Comparison of ENCODE assay signal across 8 mouse cellular contexts in genomic region chr13:32312663-32313062, GRCm38 (mm10). TPM values are rescaled to one million over a fixed set of nuclear protein-coding genes. Genes with fewer than 3 reads are reported as not detected.
DNase-seq lines count a peak whose midpoint lies in the region; ATAC-seq lines count a peak whose summit lies in the region.

No protein-coding gene starts in this region.

- H3K27ac ChIP-seq in midbrain, embryonic 10.5 days (replicated peaks), result no peak overlapping the region
- no peak overlapping the region for H3K27ac ChIP-seq in midbrain, embryonic 11.5 days (ENCODE audit: low read depth, low read length)
- H3K27ac ChIP-seq in hindbrain, embryonic 14.5 days, result no peak overlapping the region

- no peaks in the 10 kb centered on the region for H3K36me3 ChIP-seq in midbrain, embryonic 10.5 days
- no peaks in the 10 kb centered on the region for H3K36me3 ChIP-seq in midbrain, embryonic 11.5 days (ENCODE audit: control insufficient read depth, insufficient read depth, low read length)
- H3K36me3 ChIP-seq in hindbrain, embryonic 14.5 days (replicated peaks; ENCODE audit: control insufficient read depth, insufficient read depth), result no peaks in the 10 kb centered on the region

- no peaks in the 10 kb centered on the region for H3K4me1 ChIP-seq in midbrain, embryonic 10.5 days
- no peaks in the 10 kb centered on the region for H3K4me1 ChIP-seq in midbrain, embryonic 11.5 days (ENCODE audit: control insufficient read depth, insufficient read depth, low read length)
- no peaks in the 10 kb centered on the region for H3K4me1 ChIP-seq in hindbrain, embryonic 14.5 days (replicated peaks; ENCODE audit: control insufficient read depth, insufficient read depth, low read length)

- H3K9me3 ChIP-seq in midbrain, embryonic 10.5 days (replicated peaks), result no peaks in the 10 kb centered on the region
- H3K9me3 ChIP-seq in midbrain, embryonic 11.5 days (ENCODE audit: control insufficient read depth, low read length), result no peaks in the 10 kb centered on the region
- no peaks in the 10 kb centered on the region for H3K9me3 ChIP-seq in hindbrain, embryonic 14.5 days (ENCODE audit: control insufficient read depth, low read length)

- H3K9ac ChIP-seq in midbrain, embryonic 11.5 days (ENCODE audit: low read length), result no peak overlapping the region
- no peak overlapping the region for H3K9ac ChIP-seq in hindbrain, embryonic 14.5 days

- no peak overlapping the region for H3K4me3 ChIP-seq in midbrain, embryonic 10.5 days
- H3K4me3 ChIP-seq in midbrain, embryonic 11.5 days (ENCODE audit: low read depth, low read length), result no peak overlapping the region
- no peak overlapping the region for H3K4me3 ChIP-seq in hindbrain, embryonic 14.5 days (replicated peaks; ENCODE audit: low read length)

- peak; percentile 13 for DNase-seq in midbrain, embryonic 10.5 days (ENCODE audit: low spot score)
- DNase-seq in midbrain, embryonic 11.5 days (ENCODE audit: low spot score, missing footprints), result no peak
- DNase-seq in Muller cell, postnatal 12 days (ENCODE audit: inconsistent ontology term), result peak; percentile 37
- DNase-seq in cerebellum, postnatal 36 days, result peak; percentile 6 to 20
- DNase-seq in heart, postnatal 10 days, result peak; percentile 64 to 72
- DNase-seq in left cerebral cortex, postnatal 4 days, result peak; percentile 15
- DNase-seq in right cerebral cortex, adult 18-20 months, result peak; percentile 51
- no peak for DNase-seq in hindbrain, embryonic 14.5 days (ENCODE audit: low spot score)

- no peaks in the 10 kb centered on the region for H3K27me3 ChIP-seq in midbrain, embryonic 10.5 days (ENCODE audit: low read depth, poor library complexity, severe bottlenecking)
- no peaks in the 10 kb centered on the region for H3K27me3 ChIP-seq in midbrain, embryonic 11.5 days (ENCODE audit: control insufficient read depth, insufficient read depth, low read length)
- H3K27me3 ChIP-seq in hindbrain, embryonic 14.5 days (ENCODE audit: control insufficient read depth, insufficient read depth, low read length), result no peaks in the 10 kb centered on the region

- H3K4me2 ChIP-seq in midbrain, embryonic 11.5 days, result no peak overlapping the region
- no peak overlapping the region for H3K4me2 ChIP-seq in hindbrain, embryonic 14.5 days (replicated peaks)

- intact Hi-C loops in heart, postnatal 10 days (cut with DNase I), result loop anchor here (1.0 to 10.0 kb wide), 3 partner anchors 99 to 352 kb away; no protein-coding TSS in a partner anchor
- intact Hi-C loops in left cerebral cortex, postnatal 4 days (cut with DNase I), result no loop called here

- WGBS in midbrain, embryonic 10.5 days, result 80% methylated on average over 3 of the region's 3 CpGs
- 80% methylated on average over 3 of the region's 3 CpGs for WGBS in midbrain, embryonic 11.5 days
- whole genome bisulfite sequencing in hindbrain, embryonic 14.5 days, result 77% methylated on average over 3 of the region's 3 CpGs

- ATAC-seq in midbrain, embryonic 11.5 days (ENCODE audit: low FRiP score), result no peak
- no peak for ATAC-seq in hindbrain, embryonic 14.5 days (ENCODE audit: low FRiP score)

RNA-seq across cellular contexts. Expression of gene Gmds, which starts 25.9 kb away (rescaled TPM):
- polyA plus RNA-seq in midbrain, embryonic 10.5 days (2016; fragmentation: Nextera tagmentation; extraction: Ambion mirVana), result 29.9 and 31.0 TPM in 2 replicates
- polyA plus RNA-seq in midbrain, embryonic 11.5 days (2014; fragmentation: Nextera tagmentation; extraction: Ambion mirVana), result 31.6 and 35.8 TPM in 2 replicates
- 1 to 10 TPM; 8.6 to 8.8 TPM for total RNA-seq in heart, postnatal 10 days (2021)
- 10 to 100 TPM; 25.3 to 26.3 TPM for total RNA-seq in left cerebral cortex, postnatal 4 days (2021)
- 38.4 and 39.8 TPM in 2 replicates for polyA plus RNA-seq in hindbrain, embryonic 14.5 days (2014; fragmentation: Nextera tagmentation; extraction: Ambion mirVana)

Comparison
In these comparisons a context has a peak if more than half of its experiments do, and no peak if none do; other contexts are left out.
1. DNase-seq: peak in midbrain, embryonic 10.5 days (single experiment), Muller cell, postnatal 12 days (single experiment), cerebellum, postnatal 36 days (2 of 2), heart, postnatal 10 days (2 of 2), left cerebral cortex, postnatal 4 days (single experiment) and right cerebral cortex, adult 18-20 months (single experiment); none in midbrain, embryonic 11.5 days (single experiment) and hindbrain, embryonic 14.5 days (single experiment).